Mouse (Mus musculus): Measurements from ENCODE around the gene Hs3st5.

DNA sequence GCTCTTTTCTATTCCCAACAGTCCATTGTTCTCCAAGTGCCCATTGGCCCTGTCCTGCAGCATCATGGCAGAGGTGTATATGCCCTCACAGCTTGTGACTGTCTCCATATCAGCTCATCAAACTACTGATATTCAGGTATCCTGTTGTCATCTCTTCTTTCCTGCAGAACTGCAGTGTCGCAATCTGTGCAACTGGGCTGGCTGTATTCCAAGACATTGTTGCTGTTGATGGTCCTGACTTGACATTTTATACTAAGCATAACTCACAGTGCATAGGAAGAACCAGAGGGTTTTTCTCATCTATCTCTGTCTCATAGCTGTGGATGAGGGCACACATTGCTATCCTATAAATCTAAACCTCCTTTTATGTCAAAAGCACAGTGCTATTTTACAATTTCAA lies 103.8 kb downstream of the Hs3st5 start:
- no peak for TF ChIP-seq POLR2A (IDR thresholded peaks at IDR 0.05; ENCODE audit: borderline replicate concordance, extremely low read depth, low read depth, low read length)
- no peak for TF ChIP-seq CTCF (IDR thresholded peaks at IDR 0.05; ENCODE audit: insufficient read depth, low read length)
